Mouse (Mus musculus) embryonic fibroblast, embryonic 13.5 days (primary cell): Measurements from ENCODE around the gene Ezr. TPM values are rescaled to one million over a fixed set of nuclear protein-coding genes. Genes with fewer than 3 reads are reported as not detected.

Experiments
- H3K27ac ChIP-seq: 2 replicates; pipeline ENCODE4 v1.5.1; 2012; ENCODE audit warnings: low read length, control low read depth, inconsistent platforms; ENCODE audit not compliant: insufficient read depth
- H3K4me1 ChIP-seq: 2 replicates; pipeline ENCODE4 v1.6.1; 2011; ENCODE audit warnings: low read length; ENCODE audit not compliant: control insufficient read depth, insufficient read depth
- H3K4me3 ChIP-seq: 2 replicates; pipeline ENCODE4 v1.5.1; 2011; ENCODE audit warnings: mild to moderate bottlenecking, control low read depth, low read length; ENCODE audit not compliant: insufficient read depth
- CTCF ChIP-seq: IDR thresholded peaks from 2 replicates; pipeline ENCODE4 v1.5.1; 2011; ENCODE audit warnings: mild to moderate bottlenecking, control low read depth, low read length, moderate library complexity, borderline replicate concordance; ENCODE audit not compliant: insufficient read depth
- POLR2A ChIP-seq: IDR thresholded peaks from 2 replicates; pipeline ENCODE4 v1.6.1; 2011; ENCODE audit warnings: low read depth, mild to moderate bottlenecking, control low read depth, low read length, moderate library complexity
- polyA plus RNA-seq: library from polyadenylated mRNA; stranded (reverse); fragments of >200 nt; gene quantifications from 2 replicates; pipeline ENCODE4 v1.2.4, GENCODE M21; 2011; ENCODE audit warnings: low read depth; ENCODE audit not compliant: missing spikeins, insufficient read length

The Ezr gene
- polyA plus RNA-seq, 1 experiment = 20.9 TPM

- no peak for TF ChIP-seq CTCF
- TF ChIP-seq POLR2A = no peak
- Histone ChIP-seq H3K4me1 (no peaks in the 10 kb centered on the region), H3K4me3 (no peak overlapping the region), H3K27ac (no peak overlapping the region)
Measured at GRCm38 (mm10) chr17:6763513-6764226, 18.9 kb downstream of the Ezr start.

- Histone ChIP-seq H3K27ac (no peak overlapping the region), H3K4me3 (no peak overlapping the region), H3K4me1 (no peaks in the 10 kb centered on the region)
- TF ChIP-seq POLR2A (no peak), CTCF (no peak)
Measured at GRCm38 (mm10) chr17:6759717-6760292, 22.8 kb downstream of the Ezr start.

GRCm38 (mm10) chr17:6758845-6759244 is 23.7 kb downstream of the Ezr start:
- no peak for TF ChIP-seq POLR2A
- no peak for TF ChIP-seq CTCF
- no peaks in the 10 kb centered on the region for H3K4me1 ChIP-seq
- no peak overlapping the region for H3K27ac ChIP-seq
- no peak overlapping the region for H3K4me3 ChIP-seq

- TF ChIP-seq POLR2A (no peak), CTCF (no peak)
Measured at GRCm38 (mm10) chr17:6757902-6758301, 24.7 kb downstream of the Ezr start.

GRCm38 (mm10) chr17:6755873-6756272 is 26.7 kb downstream of the Ezr start:
- H3K4me1 ChIP-seq = no peaks in the 10 kb centered on the region
- no peak overlapping the region for H3K27ac ChIP-seq
- no peak overlapping the region for H3K4me3 ChIP-seq
- TF ChIP-seq CTCF (no peak), POLR2A (no peak)

More at GRCm38 (mm10) chr17:6757902-6758301, 24.7 kb downstream of the Ezr start:
- Histone ChIP-seq H3K4me3 (no peak overlapping the region), H3K27ac (no peak overlapping the region), H3K4me1 (no peaks in the 10 kb centered on the region)

GRCm38 (mm10) chr17:6755176-6755575 is 27.4 kb downstream of the Ezr start:
- H3K4me1 ChIP-seq = no peaks in the 10 kb centered on the region
- TF ChIP-seq POLR2A (no peak), CTCF (no peak)
- no peak overlapping the region for H3K27ac ChIP-seq

GRCm38 (mm10) chr17:6752375-6752774 is 30.2 kb downstream of the Ezr start:
- Histone ChIP-seq H3K4me1 (peaks cover 7% of the 10 kb centered on the region; the same call in 1 of the 2 replicates), H3K4me3 (no peak overlapping the region), H3K27ac (no peak overlapping the region)
- TF ChIP-seq POLR2A (no peak), CTCF (no peak)

More at GRCm38 (mm10) chr17:6755176-6755575, 27.4 kb downstream of the Ezr start:
- H3K4me3 ChIP-seq = no peak overlapping the region

- no peak for TF ChIP-seq CTCF
- TF ChIP-seq POLR2A = no peak
- no peak overlapping the region for H3K27ac ChIP-seq
Measured at GRCm38 (mm10) chr17:6751221-6751859, 31.2 kb downstream of the Ezr start.

GRCm38 (mm10) chr17:6748779-6749464 is 33.7 kb downstream of the Ezr start:
- Histone ChIP-seq H3K4me1 (peaks cover 7% of the 10 kb centered on the region; the same call in 1 of the 2 replicates), H3K4me3 (no peak overlapping the region), H3K27ac (no peak overlapping the region)
- TF ChIP-seq POLR2A (no peak), CTCF (no peak)

More at GRCm38 (mm10) chr17:6751221-6751859, 31.2 kb downstream of the Ezr start:
- H3K4me1 ChIP-seq = peaks cover 7% of the 10 kb centered on the region; the same call in 1 of the 2 replicates
- no peak overlapping the region for H3K4me3 ChIP-seq
